Mouse (Mus musculus) T-helper 1 cell (primary cell): ENCODE data around the gene Clasp2.
"Not testable (repeated sequence)": the region's sequence is repeated elsewhere in the genome, so short reads cannot be mapped to it uniquely, and the experiment has no call there.

Experiments
- in situ Hi-C: fragments of 300-600 bp; cut with MboI, MseI; formaldehyde crosslinking; loops from one replicate; pipeline ENCODE4 v1.15.1; 2025; ENCODE audit warnings: high pct_unique_total_duplicates

Gene Clasp2

DNA sequence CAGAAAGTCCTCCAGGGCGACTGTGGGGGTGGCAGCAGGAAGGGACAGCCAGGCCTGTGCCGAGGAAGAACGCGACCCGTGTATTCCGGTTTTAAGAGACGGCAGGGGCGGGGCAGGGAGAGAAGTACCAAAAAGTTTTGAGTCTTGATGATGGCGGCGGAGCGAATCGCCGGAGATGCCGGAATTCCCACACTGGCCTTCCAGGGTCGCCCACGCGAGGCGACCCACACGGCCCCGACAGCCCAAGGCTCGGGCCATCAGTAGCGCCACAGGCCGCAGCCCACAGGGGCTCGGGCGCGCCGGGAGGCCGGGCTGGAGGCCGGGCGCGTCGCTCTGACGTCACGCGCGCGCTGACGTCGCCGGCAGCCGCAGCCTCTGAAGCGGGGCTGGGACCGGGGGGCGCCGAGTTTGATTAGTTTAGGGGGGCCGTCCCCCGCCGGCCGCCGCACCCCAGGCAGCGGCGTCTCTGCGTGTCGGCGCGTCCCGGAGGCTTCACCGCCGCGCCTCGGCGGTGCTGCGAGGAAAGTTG lies at the start of gene Clasp2:
Gene Clasp2 (plus strand): TSS at position 366 of the 529 bp plus-strand sequence.
- in situ Hi-C loops = no loop called here

GRCm38 (mm10) chr9:113701441-113702160 lies 39.7 kb upstream of the Clasp2 start:
- in situ Hi-C loops = no loop called here

DNA sequence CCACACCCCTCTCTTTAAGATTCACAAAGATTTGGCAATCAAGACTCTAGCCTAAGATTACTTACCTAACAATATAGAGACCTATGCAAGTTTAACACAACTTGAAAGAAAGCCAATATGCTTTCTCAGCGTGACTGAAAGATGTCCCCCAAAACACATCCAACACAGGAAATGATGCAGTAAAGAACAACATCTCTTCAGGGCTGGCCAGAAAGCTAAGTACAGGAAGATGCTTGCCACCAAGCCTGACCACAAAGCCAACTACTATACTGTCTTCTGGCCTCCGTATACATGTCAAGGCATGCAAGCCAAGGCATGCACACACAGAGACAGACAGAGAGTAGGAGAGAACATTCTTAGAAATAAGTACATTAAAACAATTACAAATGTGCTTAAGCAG lies 35.2 kb upstream of the Clasp2 start:
- in situ Hi-C loops = no loop called here

- in situ Hi-C loops = no loop called here
Observed at GRCm38 (mm10) chr9:113706841-113707240, 34.4 kb upstream of the Clasp2 start.

DNA sequence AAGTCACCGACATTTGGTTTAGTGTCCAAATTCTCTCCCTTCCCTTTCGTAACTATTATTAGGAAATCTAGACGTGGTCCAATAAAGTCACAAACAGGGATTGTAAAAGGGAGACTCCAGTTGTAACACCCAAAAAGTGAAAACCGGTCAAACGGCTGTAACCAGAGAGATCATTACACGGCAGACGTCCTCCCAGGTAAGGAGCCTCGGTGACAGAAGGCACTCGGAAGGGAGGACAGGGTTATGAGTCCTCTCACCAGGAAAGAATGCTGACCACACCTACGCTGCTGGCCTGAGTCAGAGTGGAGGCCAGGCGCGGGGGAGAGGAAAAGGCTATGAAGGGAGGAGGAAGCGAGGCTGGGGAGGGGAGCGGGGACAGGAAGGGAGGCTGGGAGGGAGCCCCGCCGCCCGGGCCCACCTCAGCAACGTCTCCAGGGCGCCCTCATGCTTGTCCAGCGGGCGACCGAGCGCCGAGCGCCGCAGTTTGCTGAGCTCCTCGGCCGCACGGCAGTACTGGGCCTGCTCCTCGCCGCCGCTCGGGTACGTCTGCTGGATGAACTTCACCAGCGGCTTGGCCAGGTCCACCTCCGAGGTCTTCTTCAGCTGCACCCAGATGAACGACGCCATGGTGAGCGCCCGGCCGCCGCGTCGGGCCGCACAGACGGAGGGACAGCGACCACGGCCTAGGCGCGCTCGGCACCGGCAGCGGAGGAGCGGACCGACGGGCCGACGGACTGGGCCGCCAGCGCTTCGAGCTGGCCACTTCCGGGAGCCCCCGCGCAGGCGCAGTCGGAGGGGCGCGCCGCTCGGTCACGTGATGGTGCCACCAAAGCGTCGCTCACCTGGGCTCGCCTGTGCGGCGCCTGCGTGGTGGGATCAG lies 33.6 kb upstream of the Clasp2 start, which contains the start of gene Pdcd6ip:
Gene Pdcd6ip (minus strand): TSS at position 779 of the 880 bp plus-strand sequence.
- in situ Hi-C loops = no loop called here

GRCm38 (mm10) chr9:113708361-113709280 lies 32.7 kb upstream of the Clasp2 start:
- in situ Hi-C loops = no loop called here

DNA sequence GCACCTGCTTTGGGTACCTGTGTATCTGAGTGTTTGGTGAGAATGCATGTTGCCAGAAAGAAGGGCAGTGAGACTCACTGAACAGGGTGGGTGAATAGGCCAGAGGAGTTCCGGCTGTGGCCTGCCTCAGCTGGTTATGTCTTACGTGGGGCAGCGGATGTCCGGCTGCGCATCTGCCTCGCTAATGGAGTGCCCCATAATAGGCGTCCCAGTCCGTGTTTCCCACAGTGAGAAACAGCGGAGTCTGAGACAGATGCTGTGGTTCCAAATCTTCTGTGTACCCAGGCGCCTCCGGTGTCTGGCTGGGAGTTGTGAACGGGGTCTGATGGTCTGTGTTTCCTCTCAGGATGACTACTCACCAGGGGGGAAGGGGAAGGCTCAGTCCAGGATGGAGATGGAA lies 30.4 kb upstream of the Clasp2 start:
- in situ Hi-C loops = no loop called here

GRCm38 (mm10) chr9:113719063-113719462 lies 22.2 kb upstream of the Clasp2 start:
- in situ Hi-C loops = no loop called here

GRCm38 (mm10) chr9:113724646-113725045 lies 16.6 kb upstream of the Clasp2 start:
- in situ Hi-C loops = no loop called here

DNA sequence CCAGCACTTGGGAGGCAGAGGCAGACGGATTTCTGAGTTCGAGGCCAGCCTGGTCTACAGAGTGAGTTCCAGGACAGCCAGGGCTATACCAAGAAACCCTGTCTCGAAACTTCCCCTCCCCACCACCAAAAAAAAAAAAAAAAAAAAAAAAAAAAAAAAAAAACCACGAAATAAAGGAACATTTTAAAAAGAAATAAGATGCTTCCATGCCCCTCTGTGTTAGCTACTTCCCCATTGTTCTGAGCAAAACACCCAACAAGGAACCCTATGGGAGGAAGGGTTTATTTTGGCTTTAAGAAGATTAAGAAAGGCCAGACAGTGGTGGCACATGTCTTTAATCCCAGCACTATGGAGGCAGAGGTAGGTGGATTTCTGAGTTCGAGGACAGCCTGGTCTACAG lies 15.7 kb upstream of the Clasp2 start:
- in situ Hi-C loops = not testable (repeated sequence)

- in situ Hi-C loops = no loop called here
Observed at GRCm38 (mm10) chr9:113726131-113726530, 15.1 kb upstream of the Clasp2 start.

GRCm38 (mm10) chr9:113726991-113727680 lies 14.1 kb upstream of the Clasp2 start:
- in situ Hi-C loops = no loop called here

DNA sequence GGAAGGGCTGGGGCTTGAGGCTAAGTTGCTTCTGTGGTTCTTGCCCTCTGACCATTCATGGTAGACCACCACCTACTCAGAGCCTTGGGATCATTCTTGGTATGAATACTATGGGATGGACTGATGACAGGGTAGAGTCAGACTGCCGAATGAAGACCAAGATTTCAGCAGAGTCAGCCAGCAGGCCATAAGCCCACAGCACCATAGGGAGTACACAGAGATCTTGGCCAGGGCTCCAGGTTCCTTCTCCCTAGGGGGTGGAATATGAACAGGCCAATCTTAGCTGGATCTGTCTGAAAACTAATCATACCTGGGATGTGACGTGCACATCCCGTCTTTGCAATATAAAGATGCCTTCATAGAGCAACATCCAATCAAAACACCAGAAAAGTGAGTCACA lies 9.7 kb upstream of the Clasp2 start:
- in situ Hi-C loops = no loop called here

- in situ Hi-C loops = no loop called here
Observed at GRCm38 (mm10) chr9:113735920-113736319, 5.4 kb upstream of the Clasp2 start.

GRCm38 (mm10) chr9:113738021-113738420 lies 3.3 kb upstream of the Clasp2 start:
- in situ Hi-C loops = no loop called here

GRCm38 (mm10) chr9:113738941-113739340 lies 2.3 kb upstream of the Clasp2 start:
- in situ Hi-C loops = no loop called here

DNA sequence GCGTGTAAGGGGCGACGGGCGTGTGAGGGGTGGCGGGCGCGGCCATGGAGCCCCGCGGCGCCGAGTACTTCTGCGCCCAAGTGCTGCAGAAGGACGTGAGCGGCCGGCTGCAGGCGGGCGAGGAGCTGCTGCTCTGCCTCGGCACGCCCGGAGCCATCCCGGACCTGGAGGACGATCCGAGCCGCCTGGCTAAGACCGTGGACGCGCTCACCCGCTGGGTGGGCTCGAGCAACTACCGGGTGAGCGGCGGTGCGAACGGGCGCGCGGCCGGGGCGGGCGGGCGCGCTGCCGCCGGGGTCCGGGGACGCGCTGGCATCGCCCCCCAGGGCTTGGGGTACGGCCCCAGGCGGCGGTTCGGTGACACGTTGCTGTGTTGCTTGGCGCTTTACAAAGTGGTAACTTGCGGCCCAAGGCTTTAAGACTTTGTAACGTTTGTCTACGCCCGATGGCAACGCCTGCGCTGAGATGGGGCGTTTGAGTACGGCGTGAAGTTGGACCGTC lies 414 bp downstream of the Clasp2 start:
- in situ Hi-C loops = no loop called here

DNA sequence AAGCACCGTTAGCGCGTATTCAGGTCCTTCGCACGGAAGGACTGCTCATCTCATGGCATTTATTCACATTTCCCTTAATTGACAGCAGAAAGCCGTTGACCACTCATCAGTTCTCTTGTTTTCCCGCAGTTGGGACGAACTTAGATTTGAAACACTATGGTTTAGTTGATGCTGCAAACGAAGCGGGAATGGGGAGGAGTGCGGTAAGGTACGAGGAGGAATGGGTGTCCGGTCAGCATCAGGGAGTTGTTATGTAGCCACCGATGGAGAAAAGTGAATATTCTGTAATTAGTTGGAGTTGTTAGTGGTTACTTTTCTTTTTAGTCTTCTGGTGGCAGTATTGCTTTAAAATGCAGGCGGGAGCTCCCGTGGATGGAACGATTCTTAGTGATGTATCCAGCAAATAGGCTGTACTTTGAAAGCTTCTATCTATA lies 1.1 kb downstream of the Clasp2 start:
- in situ Hi-C loops = no loop called here

DNA sequence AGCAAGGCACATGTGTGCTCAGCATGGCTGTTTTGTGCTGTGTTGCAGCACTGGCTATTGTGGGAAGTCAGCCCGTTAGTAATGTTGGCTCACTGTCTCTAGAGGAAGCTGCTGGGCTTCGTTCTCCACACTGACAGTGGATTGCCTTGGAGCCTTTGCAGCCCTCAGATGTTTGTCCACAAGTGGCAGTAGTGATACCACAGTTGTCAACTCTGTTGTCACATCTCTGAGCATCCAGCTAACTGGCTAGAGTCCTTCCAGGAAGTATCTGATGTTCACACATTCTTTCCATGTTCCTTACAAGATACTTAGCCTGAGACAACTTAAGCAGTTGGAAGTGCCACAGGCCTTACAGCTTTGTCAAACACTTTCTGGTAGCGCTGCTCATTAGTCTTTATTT lies 2.0 kb downstream of the Clasp2 start:
- in situ Hi-C loops = no loop called here

GRCm38 (mm10) chr9:113749356-113749755 lies 8.1 kb downstream of the Clasp2 start:
- in situ Hi-C loops = loop anchor here (5.0 kb wide), 1 partner anchor 63 kb away; no protein-coding TSS in a partner anchor
